Mouse (Mus musculus) hindbrain, embryonic 15.5 days (tissue): ENCODE results near the gene 1810049J17Rik. TPM values are rescaled to one million over a fixed set of nuclear protein-coding genes. Genes with fewer than 3 reads are reported as not detected.
"Not testable (repeated sequence)": the region's sequence is repeated elsewhere in the genome, so short reads cannot be mapped to it uniquely, and the experiment has no call there.

Experiments used
- ATAC-seq: fragments of 200-750 bp; cut with Nextera tagmentation; 2 replicates; pipeline ENCODE4 v1.8.0; 2017; ENCODE audit warnings: low read depth, moderate number of reproducible peaks, moderate TSS enrichment; ENCODE audit not compliant: low FRiP score
- H3K27ac ChIP-seq: fragments of 300-500 bp; sonication (generic); replicated peaks from 2 replicates; pipeline ENCODE4 v1.5.1; 2015; ENCODE audit warnings: mild to moderate bottlenecking, inconsistent platforms
- H3K27me3 ChIP-seq: fragments of 300-500 bp; sonication (generic); 2 replicates; pipeline ENCODE4 v1.6.1; 2015; ENCODE audit warnings: control low read depth, inconsistent platforms
- H3K36me3 ChIP-seq: fragments of 300-500 bp; sonication (generic); 2 replicates; pipeline ENCODE4 v1.6.1; 2015; ENCODE audit warnings: control low read depth, inconsistent platforms
- H3K4me1 ChIP-seq: fragments of 300-500 bp; sonication (generic); replicated peaks from 2 replicates; pipeline ENCODE4 v1.6.1; 2015; ENCODE audit warnings: control low read depth, inconsistent platforms
- H3K4me2 ChIP-seq: fragments of 300-500 bp; sonication (generic); 2 replicates; pipeline ENCODE4 v1.6.1; 2015; ENCODE audit warnings: moderate library complexity, mild to moderate bottlenecking, inconsistent platforms
- H3K4me3 ChIP-seq: fragments of 300-500 bp; sonication (generic); 2 replicates; pipeline ENCODE4 v1.5.1; 2015; ENCODE audit warnings: mild to moderate bottlenecking, inconsistent platforms
- H3K9ac ChIP-seq: fragments of 300-500 bp; sonication (generic); 2 replicates; pipeline ENCODE4 v1.6.1; 2015; ENCODE audit warnings: inconsistent platforms
- H3K9me3 ChIP-seq: fragments of 300-500 bp; sonication (generic); 2 replicates; pipeline ENCODE4 v1.6.1; 2016; ENCODE audit warnings: control low read depth, inconsistent platforms
- WGBS: fragments of 180-500 bp; shearing (Covaris S2); methylation state at CpG from one replicate; pipeline ENCODE4 v1.1.7; 2015; 5-methylcytosine and 5-hydroxymethylcytosine counted together
- polyA plus RNA-seq: library from polyadenylated mRNA; unstranded; fragments of >200 nt; fragmentation: Nextera tagmentation; extraction: Ambion mirVana; gene quantifications from 2 replicates; pipeline ENCODE4 v1.2.1, GENCODE M21; 2015

The 1810049J17Rik gene
- 0.82 and 1.2 TPM in 2 replicates for polyA plus RNA-seq

DNA sequence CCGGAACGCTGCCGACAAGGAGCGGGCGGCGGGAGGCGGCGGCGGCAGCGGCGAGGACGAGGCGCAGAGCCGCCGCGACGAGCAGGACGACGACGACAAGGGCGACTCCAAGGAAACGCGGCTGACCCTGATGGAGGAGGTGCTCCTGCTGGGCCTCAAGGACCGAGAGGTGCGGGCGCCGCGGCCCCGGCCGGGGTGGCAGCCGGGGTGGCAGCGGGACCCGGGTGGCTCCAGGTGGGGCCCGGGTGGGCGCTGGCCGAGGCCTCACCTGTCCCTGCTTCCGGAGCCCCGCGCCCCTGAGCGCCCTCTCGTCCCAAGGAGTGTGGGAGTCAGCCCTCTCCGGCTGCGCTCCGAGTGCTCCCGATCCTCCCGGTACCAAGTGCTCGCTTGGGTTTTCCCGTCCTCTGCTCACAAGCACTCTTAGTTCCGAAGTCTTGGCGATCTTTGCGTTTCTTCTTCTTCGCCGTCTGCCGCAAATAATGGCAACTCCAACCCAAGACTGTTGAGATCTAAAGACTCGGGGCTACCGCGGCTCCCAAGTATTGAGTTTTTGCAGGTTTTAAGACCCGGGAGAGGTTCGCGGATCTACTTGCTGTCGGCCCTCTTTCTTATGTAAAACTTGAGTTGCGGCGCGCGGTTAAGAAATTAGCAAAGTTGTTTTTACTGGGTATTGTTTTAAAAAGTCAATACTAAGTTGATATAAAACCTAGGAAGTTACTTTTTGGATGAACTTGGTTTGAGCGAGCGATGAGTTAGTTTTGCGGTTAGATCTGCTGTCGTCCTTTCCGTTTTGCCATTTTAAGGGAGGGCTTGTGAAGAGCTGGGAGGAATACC is at the start of gene 1810049J17Rik:
Gene 1810049J17Rik, minus strand, starts transcription at position 112 of the 834 bp plus-strand sequence.
- Histone ChIP-seq H3K4me3 (peak within 1 kb of the TSS; percentile 97), H3K36me3 (no peaks in the 10 kb centered on the region), H3K27ac (peak within 1 kb of the TSS; percentile 93), H3K4me2 (peak within 1 kb of the TSS; percentile 70), H3K4me1 (peaks cover 23% of the 10 kb centered on the region), H3K9ac (peak within 1 kb of the TSS; percentile 89), H3K9me3 (no peaks in the 10 kb centered on the region), H3K27me3 (peaks cover 9% of the 10 kb centered on the region; the same call in 1 of the 2 replicates)
- peak; percentile 4; the same call in 1 of the 2 replicates for ATAC-seq
- under 1% methylated on average over 54 of the region's 70 CpGs for whole genome bisulfite sequencing

DNA sequence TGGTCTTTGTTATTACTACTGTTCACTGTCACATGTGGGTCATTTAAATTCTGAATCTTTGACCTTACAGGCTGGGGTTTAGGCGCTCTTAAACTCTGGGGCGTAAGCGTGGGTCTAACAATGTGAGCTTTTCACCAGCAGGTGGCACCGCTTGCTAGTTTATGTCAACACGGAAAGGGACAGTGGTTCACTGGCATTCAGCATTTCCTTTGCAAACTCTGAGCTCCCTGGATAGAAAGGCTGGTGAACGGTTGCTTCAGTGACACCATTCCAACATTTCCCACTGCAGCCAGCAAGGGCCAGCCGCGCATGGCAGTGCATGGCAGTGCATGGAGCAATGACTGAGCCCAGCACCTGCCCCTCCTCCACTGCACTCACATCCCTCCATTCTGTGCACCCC is 49.5 kb upstream of the 1810049J17Rik start:
- WGBS = 5% methylated on average over 8 of the region's 8 CpGs
- Histone ChIP-seq H3K4me1 (peaks cover 31% of the 10 kb centered on the region), H3K27me3 (no peaks in the 10 kb centered on the region; the same call in 1 of the 2 replicates), H3K27ac (0 out of 2 replicates have a peak overlapping the region, but pooled peaks have one; percentile 32), H3K36me3 (no peaks in the 10 kb centered on the region), H3K9ac (no peak overlapping the region), H3K4me2 (no peak overlapping the region), H3K9me3 (no peaks in the 10 kb centered on the region), H3K4me3 (no peak overlapping the region)
- peak; percentile 63 for ATAC-seq

DNA sequence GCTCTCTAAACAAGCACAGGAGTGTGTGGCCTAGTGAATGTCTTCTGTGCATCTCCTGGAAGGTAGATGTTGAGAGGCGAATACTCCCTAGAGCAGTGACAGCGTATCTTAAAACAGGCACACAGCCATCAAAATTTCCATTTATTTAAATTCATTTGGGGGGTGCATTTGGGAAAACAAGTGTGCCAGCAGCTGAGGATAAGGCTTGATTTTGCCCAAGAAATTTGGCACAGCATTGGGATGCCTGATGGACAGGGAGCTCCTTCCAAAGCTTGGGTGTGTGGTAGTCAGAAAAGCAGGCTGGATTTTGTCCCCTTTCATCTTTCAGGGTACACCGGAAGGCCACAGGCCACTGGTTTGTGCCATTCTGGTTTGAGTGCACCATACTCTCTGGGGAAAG is 48.4 kb upstream of the 1810049J17Rik start:
- Histone ChIP-seq H3K4me2 (no peak overlapping the region), H3K9ac (no peak overlapping the region), H3K4me1 (peaks cover 34% of the 10 kb centered on the region), H3K9me3 (no peaks in the 10 kb centered on the region), H3K27ac (no peak overlapping the region), H3K4me3 (no peak overlapping the region), H3K36me3 (no peaks in the 10 kb centered on the region), H3K27me3 (no peaks in the 10 kb centered on the region; the same call in 1 of the 2 replicates)
- ATAC-seq = no peak
- 89% methylated on average over 3 of the region's 3 CpGs for WGBS

DNA sequence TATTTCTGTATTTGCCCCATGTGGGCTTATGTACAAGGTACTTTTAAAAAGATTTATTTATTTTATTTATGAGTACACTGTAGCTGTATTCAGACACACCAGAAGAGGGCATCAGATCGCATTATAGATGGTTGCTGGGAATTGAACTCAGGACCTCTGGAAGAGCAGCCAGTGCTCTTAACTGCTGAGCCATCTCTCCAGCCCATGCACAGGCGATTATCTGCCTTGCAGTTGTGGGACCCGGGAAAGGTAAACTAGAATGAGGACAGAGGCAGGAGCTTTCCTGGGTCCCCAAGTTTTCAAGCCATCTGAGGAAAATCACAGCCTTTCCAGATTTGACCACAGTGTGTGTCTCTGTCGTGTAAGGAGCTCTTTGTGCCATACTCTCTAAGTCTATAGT is 47.2 kb upstream of the 1810049J17Rik start:
- 91% methylated on average over 4 of the region's 4 CpGs for WGBS
- Histone ChIP-seq H3K27me3 (no peaks in the 10 kb centered on the region), H3K36me3 (no peaks in the 10 kb centered on the region), H3K9me3 (no peaks in the 10 kb centered on the region), H3K4me2 (no peak overlapping the region), H3K4me3 (no peak overlapping the region), H3K27ac (no peak overlapping the region), H3K4me1 (peaks cover 35% of the 10 kb centered on the region), H3K9ac (no peak overlapping the region)
- ATAC-seq = no peak

DNA sequence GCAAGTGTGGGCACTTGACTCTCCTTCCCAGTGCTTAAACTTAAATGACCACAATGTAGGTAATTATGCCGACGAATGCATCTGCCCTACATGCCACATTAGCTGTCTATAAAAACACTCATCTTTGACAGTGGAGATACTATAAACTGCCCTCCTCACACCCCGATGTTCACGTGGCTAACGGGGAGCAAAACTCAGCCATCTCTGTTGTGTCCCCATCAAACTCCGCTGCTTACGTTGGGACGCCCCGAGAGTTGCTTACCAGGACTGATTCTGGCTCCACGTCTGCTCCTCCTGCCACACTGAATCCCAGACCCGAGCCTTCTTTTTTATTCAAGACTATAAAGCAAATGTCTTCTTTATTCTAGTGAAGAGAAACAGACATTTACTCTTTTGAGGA is 46.7 kb upstream of the 1810049J17Rik start:
- no peaks in the 10 kb centered on the region for H3K27me3 ChIP-seq
- H3K4me1 ChIP-seq = peaks cover 35% of the 10 kb centered on the region
- 51% methylated on average over 11 of the region's 11 CpGs for WGBS
- no peak overlapping the region for H3K27ac ChIP-seq
- no peak overlapping the region for H3K4me3 ChIP-seq
- ATAC-seq = no peak
- no peaks in the 10 kb centered on the region for H3K36me3 ChIP-seq
- H3K9ac ChIP-seq = no peak overlapping the region
- H3K4me2 ChIP-seq = no peak overlapping the region
- no peaks in the 10 kb centered on the region for H3K9me3 ChIP-seq

DNA sequence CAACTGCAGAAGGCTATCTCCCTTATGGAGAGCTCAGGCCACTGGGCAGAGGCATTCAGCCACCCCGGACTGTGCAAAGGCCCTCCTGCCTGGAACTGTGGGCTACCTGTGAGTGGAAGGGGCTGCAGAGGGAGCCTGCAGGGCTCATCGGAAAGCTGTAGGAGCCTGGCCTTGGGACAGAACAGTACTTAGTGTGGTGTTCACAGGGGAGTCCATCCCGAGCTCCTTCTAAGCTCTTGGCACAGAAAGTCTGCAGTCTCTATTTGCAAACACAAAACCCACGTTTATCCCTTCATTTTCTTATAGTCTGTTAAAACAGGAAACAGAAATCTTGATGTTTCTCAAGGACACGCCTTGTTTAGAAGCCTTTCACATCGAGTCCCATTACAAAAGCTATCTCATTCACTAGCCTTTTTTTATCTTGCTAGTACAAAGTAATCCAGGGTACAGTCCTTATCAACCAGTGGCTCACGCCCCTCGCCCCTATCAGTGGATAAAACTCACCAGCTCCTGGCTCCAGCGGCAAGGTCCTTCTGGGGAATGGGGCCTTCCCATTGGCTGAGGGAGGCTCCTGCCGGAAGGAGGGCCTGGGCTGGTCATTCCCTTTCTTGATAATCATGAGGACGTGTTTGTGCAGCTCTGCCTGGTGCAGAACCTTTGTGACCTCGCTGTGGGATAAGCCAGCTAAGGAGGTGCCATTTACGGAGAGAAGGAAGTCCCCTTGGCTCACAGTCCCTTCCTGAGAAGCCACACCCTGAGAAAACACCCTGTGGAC is 45.8 kb upstream of the 1810049J17Rik start:
- 51% methylated on average over 13 of the region's 13 CpGs for WGBS
- peak overlapping the region; percentile 21; the same call in 1 of the 2 replicates for H3K27ac ChIP-seq
- no peak for ATAC-seq

DNA sequence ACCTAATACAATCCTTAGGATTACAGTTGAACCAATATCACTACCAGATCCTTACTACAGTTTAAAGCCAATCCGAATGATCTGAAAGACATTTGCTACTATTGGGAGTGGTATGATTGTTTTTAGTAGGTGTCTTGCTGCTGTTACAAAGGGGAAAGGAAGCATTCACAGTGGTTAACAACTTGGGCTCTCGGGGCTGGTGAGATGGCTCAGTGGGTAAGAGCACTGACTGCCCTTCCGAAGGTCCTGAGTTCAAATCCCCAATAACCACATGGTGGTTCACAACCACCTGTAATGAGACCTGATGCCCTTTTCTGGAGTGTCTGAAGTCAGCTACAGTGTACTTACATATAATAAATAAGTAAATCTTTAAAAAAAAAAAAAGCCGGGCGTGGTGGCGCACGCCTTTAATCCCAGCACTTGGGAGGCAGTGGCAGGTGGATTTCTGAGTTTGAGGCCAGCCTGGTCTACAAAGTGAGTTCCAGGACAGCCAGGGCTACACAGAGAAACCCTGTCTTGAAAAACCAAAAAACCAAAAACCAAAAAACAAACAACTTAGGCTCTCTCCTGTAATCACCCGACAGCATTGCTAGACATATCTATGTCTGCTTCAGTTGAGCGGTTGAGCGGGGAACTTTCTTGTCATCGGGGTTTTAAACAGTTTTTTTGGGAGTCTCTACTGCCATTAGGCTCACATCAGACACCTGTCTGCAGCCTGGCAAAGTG is 45.0 kb upstream of the 1810049J17Rik start:
- Histone ChIP-seq H3K27ac (peak overlapping the region; percentile 85), H3K4me1 (peaks cover 35% of the 10 kb centered on the region)
- H3K4me2 ChIP-seq, H3K36me3 ChIP-seq, H3K4me3 ChIP-seq, H3K9ac ChIP-seq, ATAC-seq, H3K27me3 ChIP-seq, H3K9me3 ChIP-seq: not testable (repeated sequence)
- WGBS = 87% methylated on average over 11 of the region's 11 CpGs

More for the DNA sequence above, 45.8 kb upstream of the 1810049J17Rik start:
- Histone ChIP-seq H3K4me2 (no peak overlapping the region), H3K9me3 (no peaks in the 10 kb centered on the region), H3K4me1 (peaks cover 35% of the 10 kb centered on the region), H3K9ac (no peak overlapping the region), H3K36me3 (no peaks in the 10 kb centered on the region), H3K27me3 (no peaks in the 10 kb centered on the region), H3K4me3 (no peak overlapping the region)

DNA sequence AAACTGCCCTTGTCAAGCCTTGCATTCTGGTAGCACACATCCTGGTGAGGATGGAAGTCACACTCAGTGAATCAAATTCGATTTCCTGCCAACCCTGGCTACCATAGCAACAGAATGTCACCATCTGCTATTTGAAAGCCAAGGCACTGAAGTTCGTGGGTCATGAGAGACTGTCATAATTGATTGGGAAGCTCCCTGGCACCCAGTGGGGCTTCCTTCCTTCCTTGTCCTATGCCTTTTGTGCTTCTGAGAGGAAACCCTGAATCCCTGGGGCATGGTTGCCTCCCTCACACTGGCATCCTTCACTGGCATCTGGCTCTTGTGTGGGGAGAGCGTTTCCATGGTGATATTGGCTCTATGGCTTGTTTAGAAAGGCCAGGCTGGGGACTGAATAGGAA is 44.4 kb upstream of the 1810049J17Rik start:
- 7% methylated on average over 3 of the region's 3 CpGs for WGBS
- Histone ChIP-seq H3K4me2 (no peak overlapping the region; the same call in none of the 2 replicates), H3K9ac (no peak overlapping the region)

DNA sequence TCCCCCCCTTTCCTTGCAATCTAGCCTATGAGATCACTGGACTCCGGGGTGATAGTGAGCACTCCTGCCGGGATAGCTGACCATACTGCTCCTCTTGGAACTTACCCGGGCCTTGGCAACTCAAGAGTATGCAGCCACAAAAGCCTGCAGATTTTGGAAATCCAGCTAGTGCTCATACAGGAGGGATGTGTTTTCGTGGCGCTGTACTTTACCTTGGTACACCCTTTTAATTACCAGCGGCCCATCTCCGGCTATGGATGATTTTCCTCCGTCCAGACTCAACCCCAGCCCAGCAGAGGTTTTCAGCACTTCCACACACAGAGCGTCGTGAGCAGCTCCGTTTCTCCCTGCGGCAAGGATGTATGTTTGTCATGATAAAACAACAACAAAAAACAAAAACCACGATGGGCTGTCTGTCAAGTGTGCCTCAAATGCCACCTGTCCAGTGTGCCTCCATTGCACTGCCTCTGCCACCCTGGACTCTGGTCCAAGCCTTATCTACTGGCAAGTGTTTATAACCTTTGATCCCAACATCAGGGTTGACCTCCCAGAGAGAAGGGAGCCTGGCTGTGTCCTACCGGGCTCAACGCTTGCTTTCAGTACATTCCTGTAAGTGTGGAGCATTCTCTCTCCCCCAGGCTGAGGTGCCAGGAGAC is 43.8 kb upstream of the 1810049J17Rik start:
- H3K9me3 ChIP-seq = no peaks in the 10 kb centered on the region
- ATAC-seq = peak; percentile 1; the same call in 1 of the 2 replicates
- 55% methylated on average over 15 of the region's 15 CpGs for WGBS
- H3K9ac ChIP-seq = no peak overlapping the region
- peaks cover 31% of the 10 kb centered on the region for H3K4me1 ChIP-seq
- no peaks in the 10 kb centered on the region for H3K27me3 ChIP-seq
- 0 out of 2 replicates have a peak, but pooled peaks cover 4% of the 10 kb centered on the region for H3K36me3 ChIP-seq
- no peak overlapping the region for H3K4me2 ChIP-seq
- peak overlapping the region; percentile 85 for H3K27ac ChIP-seq
- no peak overlapping the region for H3K4me3 ChIP-seq

More for the DNA sequence above, 44.4 kb upstream of the 1810049J17Rik start:
- H3K27me3 ChIP-seq = no peaks in the 10 kb centered on the region
- H3K36me3 ChIP-seq = 0 out of 2 replicates have a peak, but pooled peaks cover 4% of the 10 kb centered on the region
- peak; percentile 94 for ATAC-seq
- H3K27ac ChIP-seq = peak overlapping the region; percentile 85
- peaks cover 31% of the 10 kb centered on the region for H3K4me1 ChIP-seq
- H3K4me3 ChIP-seq = no peak overlapping the region
- no peaks in the 10 kb centered on the region for H3K9me3 ChIP-seq

DNA sequence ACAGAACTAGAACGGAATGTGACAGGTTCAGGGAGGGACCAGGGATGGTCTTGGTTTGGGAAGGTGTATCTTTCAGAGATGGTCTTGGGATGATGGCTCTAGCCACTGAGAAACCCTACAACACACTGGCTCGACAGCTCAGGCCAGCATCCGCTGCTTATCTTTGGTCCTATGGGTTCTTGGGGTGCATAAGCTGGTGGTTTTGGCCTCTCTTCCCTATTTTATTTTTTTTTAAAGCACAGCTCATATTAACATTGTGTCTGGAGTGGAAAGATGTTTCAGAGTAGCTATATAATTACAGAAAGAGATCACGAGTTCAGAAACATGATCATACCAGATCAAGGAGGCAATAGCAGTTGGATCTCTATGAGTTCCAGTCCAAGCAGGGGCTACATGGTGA is 42.4 kb upstream of the 1810049J17Rik start:
- Histone ChIP-seq H3K36me3 (0 out of 2 replicates have a peak, but pooled peaks cover 4% of the 10 kb centered on the region), H3K9me3 (no peaks in the 10 kb centered on the region), H3K27ac (no peak overlapping the region), H3K9ac (no peak overlapping the region), H3K27me3 (no peaks in the 10 kb centered on the region), H3K4me2 (no peak overlapping the region), H3K4me3 (no peak overlapping the region), H3K4me1 (peaks cover 31% of the 10 kb centered on the region)
- WGBS = 91% methylated on average over 4 of the region's 4 CpGs
- ATAC-seq = no peak

DNA sequence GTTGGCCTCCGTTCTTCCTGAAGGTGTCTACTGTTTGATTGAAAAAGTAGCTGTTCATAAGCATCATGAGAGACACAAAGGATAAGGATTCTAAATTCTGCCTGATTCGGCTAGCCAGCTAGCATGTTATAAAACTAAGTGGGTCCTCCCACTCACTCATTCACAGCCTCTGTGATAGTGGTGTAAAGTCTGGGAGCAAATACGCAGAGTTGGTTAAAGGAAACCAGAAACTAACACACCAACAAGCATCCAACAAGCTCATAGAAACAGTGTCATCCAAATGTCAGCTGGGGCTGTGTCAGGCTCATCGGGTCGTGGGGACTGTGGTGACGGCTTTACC is 41.0 kb upstream of the 1810049J17Rik start:
- H3K27ac ChIP-seq = no peak overlapping the region
- H3K27me3 ChIP-seq = no peaks in the 10 kb centered on the region
- no peak overlapping the region for H3K4me3 ChIP-seq
- H3K36me3 ChIP-seq = 0 out of 2 replicates have a peak, but pooled peaks cover 4% of the 10 kb centered on the region
- H3K9me3 ChIP-seq = no peaks in the 10 kb centered on the region
- H3K9ac ChIP-seq = no peak overlapping the region
- no peak for ATAC-seq
- H3K4me1 ChIP-seq = peaks cover 27% of the 10 kb centered on the region
- 86% methylated on average over 6 of the region's 6 CpGs for WGBS
- H3K4me2 ChIP-seq = no peak overlapping the region
